Comparison of ENCODE assay signal across 8 mouse cellular contexts in the genomic region with DNA sequence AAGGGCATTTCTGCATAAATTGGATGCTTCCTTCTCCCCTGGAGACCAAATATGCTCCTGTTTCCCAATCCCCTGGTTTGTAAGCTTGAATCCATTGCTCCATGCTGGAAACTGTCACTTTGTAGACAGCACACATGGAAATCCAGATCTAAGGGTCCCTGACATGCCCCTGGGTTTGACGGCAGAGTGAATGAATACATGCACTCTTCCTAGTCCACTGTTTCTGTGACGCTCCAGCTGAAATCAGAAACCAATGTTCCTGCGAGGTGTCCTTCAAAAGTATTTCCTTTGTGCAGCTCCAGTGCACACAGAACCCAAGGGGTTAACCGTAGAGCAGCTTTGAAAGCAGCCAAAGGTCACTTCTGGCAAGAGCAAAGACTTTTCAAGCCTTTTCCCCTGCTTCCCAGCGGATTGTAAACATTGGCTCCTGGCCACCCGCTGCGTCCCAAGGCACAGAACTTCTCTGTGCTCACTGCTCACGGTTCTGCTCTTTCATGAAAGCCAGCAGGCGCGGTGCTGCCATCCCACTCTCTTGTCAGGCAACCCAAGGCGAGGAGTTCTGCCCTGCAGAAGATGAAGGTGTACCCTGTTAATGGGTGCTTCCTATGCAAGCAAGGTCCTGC.
A peak's percentile ranks its signal among the peaks of the same experiment; 100 is the strongest.
DNase-seq lines count a peak whose midpoint lies in the region; ATAC-seq lines count a peak whose summit lies in the region.
"Not testable (repeated sequence)": the region's sequence is repeated elsewhere in the genome, so short reads cannot be mapped to it uniquely, and the experiment has no call there.

No protein-coding gene starts in this region.

- ATAC-seq in embryonic facial prominence, embryonic 15.5 days (ENCODE audit: insufficient number of reproducible peaks, low FRiP score, low TSS enrichment, low read depth); heart, embryonic 13.5 days (ENCODE audit: extremely low read depth, insufficient number of reproducible peaks, low FRiP score, low TSS enrichment); neural tube, embryonic 11.5 days (ENCODE audit: insufficient read depth, low FRiP score, low TSS enrichment): not testable (repeated sequence)
- peak; percentile 98 for ATAC-seq in intestine, embryonic 16.5 days
- peak; percentile 95 for ATAC-seq in lung, embryonic 15.5 days (ENCODE audit: borderline replicate concordance, extremely low read depth, low FRiP score, low TSS enrichment)

- H3K4me1 ChIP-seq in embryonic facial prominence, embryonic 15.5 days; heart, embryonic 13.5 days; intestine, embryonic 16.5 days (ENCODE audit: control insufficient read depth, insufficient read depth, low read length); neural tube, embryonic 11.5 days (ENCODE audit: control insufficient read depth, insufficient read depth, low read length): not testable (repeated sequence)
- H3K4me1 ChIP-seq in limb, embryonic 10.5 days: peaks cover 28% of the 10 kb centered on the region
- peaks cover 16% of the 10 kb centered on the region for H3K4me1 ChIP-seq in lung, embryonic 15.5 days

- DNase-seq in adrenal gland, postnatal 14 days: peak; percentile 55
- peak; percentile 67 for DNase-seq in limb, embryonic 10.5 days (ENCODE audit: low spot score)
- peak; percentile 45 for DNase-seq in neural tube, embryonic 11.5 days (ENCODE audit: low spot score)
- DNase-seq in testis, postnatal 10 days (ENCODE audit: low spot score): peak; percentile 45

- not testable (repeated sequence) for H3K9me3 ChIP-seq in embryonic facial prominence, embryonic 15.5 days (replicated peaks); heart, embryonic 13.5 days; intestine, embryonic 16.5 days (ENCODE audit: control insufficient read depth, low read length); limb, embryonic 10.5 days (replicated peaks); lung, embryonic 15.5 days; neural tube, embryonic 11.5 days (ENCODE audit: control insufficient read depth, low read length)

- H3K4me3 ChIP-seq in embryonic facial prominence, embryonic 15.5 days (replicated peaks); intestine, embryonic 16.5 days (ENCODE audit: low read length); lung, embryonic 15.5 days; neural tube, embryonic 11.5 days (ENCODE audit: low read depth, low read length): not testable (repeated sequence)
- H3K4me3 ChIP-seq in heart, embryonic 13.5 days: peak overlapping the region; percentile 32
- peak overlapping the region; percentile 21; the same call in 1 of the 2 replicates for H3K4me3 ChIP-seq in limb, embryonic 10.5 days

- H3K27me3 ChIP-seq in embryonic facial prominence, embryonic 15.5 days; heart, embryonic 13.5 days (replicated peaks); intestine, embryonic 16.5 days (replicated peaks; ENCODE audit: control insufficient read depth, insufficient read depth, low read length); limb, embryonic 10.5 days (ENCODE audit: low read depth, poor library complexity, severe bottlenecking); lung, embryonic 15.5 days; neural tube, embryonic 11.5 days (ENCODE audit: control insufficient read depth, insufficient read depth, low read length): not testable (repeated sequence)

- H3K27ac ChIP-seq in embryonic facial prominence, embryonic 15.5 days (replicated peaks); heart, embryonic 13.5 days (replicated peaks); intestine, embryonic 16.5 days (ENCODE audit: low read length); neural tube, embryonic 11.5 days (ENCODE audit: low read depth, low read length): not testable (repeated sequence)
- H3K27ac ChIP-seq in limb, embryonic 10.5 days: peak overlapping the region; percentile 75
- H3K27ac ChIP-seq in lung, embryonic 15.5 days: peak overlapping the region; percentile 76

- H3K36me3 ChIP-seq in embryonic facial prominence, embryonic 15.5 days; heart, embryonic 13.5 days; intestine, embryonic 16.5 days (ENCODE audit: control insufficient read depth, insufficient read depth, low read length); limb, embryonic 10.5 days; lung, embryonic 15.5 days; neural tube, embryonic 11.5 days (ENCODE audit: control insufficient read depth, insufficient read depth, low read length): not testable (repeated sequence)

- WGBS in embryonic facial prominence, embryonic 15.5 days: 2% methylated on average over 11 of the region's 11 CpGs
- 4% methylated on average over 11 of the region's 11 CpGs for WGBS in heart, embryonic 13.5 days
- 3% methylated on average over 11 of the region's 11 CpGs for WGBS in intestine, embryonic 16.5 days
- 2% methylated on average over 11 of the region's 11 CpGs for WGBS in limb, embryonic 10.5 days
- 2% methylated on average over 11 of the region's 11 CpGs for WGBS in lung, embryonic 15.5 days
- WGBS in neural tube, embryonic 11.5 days: 3% methylated on average over 11 of the region's 11 CpGs

- not testable (repeated sequence) for H3K9ac ChIP-seq in embryonic facial prominence, embryonic 15.5 days; heart, embryonic 13.5 days; intestine, embryonic 16.5 days (ENCODE audit: low read depth, low read length); lung, embryonic 15.5 days; neural tube, embryonic 11.5 days (ENCODE audit: low read length)

- peak overlapping the region; percentile 27; the same call in 1 of the 2 replicates for H3K4me2 ChIP-seq in embryonic facial prominence, embryonic 15.5 days (replicated peaks)
- H3K4me2 ChIP-seq in heart, embryonic 13.5 days: peak overlapping the region; percentile 60
- H3K4me2 ChIP-seq in intestine, embryonic 16.5 days (ENCODE audit: low read depth, low read length): peak overlapping the region; percentile 36; the same call in 1 of the 2 replicates
- H3K4me2 ChIP-seq in lung, embryonic 15.5 days: peak overlapping the region; percentile 31
- not testable (repeated sequence) for H3K4me2 ChIP-seq in neural tube, embryonic 11.5 days (ENCODE audit: low read depth)
